In the genomic region with DNA sequence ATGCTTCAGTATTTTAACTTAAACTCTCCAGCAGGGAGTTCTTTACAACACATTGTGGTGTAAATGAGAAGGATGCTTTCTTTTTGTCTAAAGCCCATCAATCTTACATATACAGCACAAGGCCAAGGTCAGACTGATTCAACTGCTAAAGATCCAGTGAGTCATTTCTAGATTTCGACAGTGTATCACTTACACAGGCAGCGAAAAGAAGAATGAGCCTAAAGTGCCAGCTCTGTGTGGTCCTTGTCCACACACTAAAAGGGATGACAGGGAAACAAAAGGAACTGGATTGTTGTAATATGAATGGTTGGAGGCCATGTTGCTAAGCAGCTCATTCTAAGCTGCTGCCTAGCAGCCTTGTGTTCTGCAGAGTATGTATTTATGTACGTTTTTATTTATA, we compare ENCODE assay signal across 28 mouse cellular contexts. TPM values are rescaled to one million over a fixed set of nuclear protein-coding genes. Genes with fewer than 3 reads are reported as not detected.
A peak's percentile ranks its signal among the peaks of the same experiment; 100 is the strongest.
DNase-seq lines count a peak whose midpoint lies in the region; ATAC-seq and TF ChIP-seq lines count a peak whose summit lies in the region.
"Had no signal": no experiment of that assay in that cellular context is flagged by ENCODE, and none has a peak within 500 bp of the region (broad histone marks: within the 10 kb centered on the region; RNA-seq: fewer than 3 reads in every experiment).

No protein-coding gene starts in this region.

- WGBS in hindbrain, embryonic 11.5 days, result 49% methylated on average over 3 of the region's 3 CpGs
- 28% methylated on average over 3 of the region's 3 CpGs for WGBS in hindbrain, embryonic 13.5 days
- 75% methylated on average over 3 of the region's 3 CpGs for WGBS in liver, embryonic 11.5 days

- no peaks in the 10 kb centered on the region for H3K27me3 ChIP-seq in hindbrain, embryonic 11.5 days (ENCODE audit: control insufficient read depth, insufficient read depth, low read length)
- H3K27me3 ChIP-seq in hindbrain, embryonic 13.5 days, result no peaks in the 10 kb centered on the region
- H3K27me3 ChIP-seq in liver, embryonic 11.5 days (replicated peaks; ENCODE audit: control insufficient read depth, insufficient read depth, low read length), result no peaks in the 10 kb centered on the region
- H3K27me3 ChIP-seq: forebrain, embryonic 15.5 days; heart, embryonic 15.5 days; intestine, embryonic 15.5 days; megakaryocyte, embryonic 14.5 days had no signal

- H3K36me3 ChIP-seq in hindbrain, embryonic 11.5 days (ENCODE audit: control insufficient read depth, insufficient read depth, low read length), result no peaks in the 10 kb centered on the region
- H3K36me3 ChIP-seq in hindbrain, embryonic 13.5 days, result no peaks in the 10 kb centered on the region
- no peaks in the 10 kb centered on the region for H3K36me3 ChIP-seq in liver, embryonic 11.5 days (ENCODE audit: control insufficient read depth, insufficient read depth, low read length)
- H3K36me3 ChIP-seq: forebrain, embryonic 15.5 days; heart, embryonic 15.5 days; intestine, embryonic 15.5 days had no signal

- H3K4me1 ChIP-seq in hindbrain, embryonic 11.5 days (replicated peaks; ENCODE audit: control insufficient read depth, insufficient read depth, low read length), result no peaks in the 10 kb centered on the region
- no peaks in the 10 kb centered on the region for H3K4me1 ChIP-seq in hindbrain, embryonic 13.5 days (replicated peaks)
- no peaks in the 10 kb centered on the region for H3K4me1 ChIP-seq in liver, embryonic 11.5 days (replicated peaks; ENCODE audit: control insufficient read depth, insufficient read depth, low read length)
- H3K4me1 ChIP-seq: forebrain, embryonic 15.5 days; heart, embryonic 15.5 days; intestine, embryonic 15.5 days; megakaryocyte, embryonic 14.5 days had no signal

- H3K4me2 ChIP-seq in hindbrain, embryonic 11.5 days (replicated peaks; ENCODE audit: low read depth, low read length), result no peak overlapping the region
- no peak overlapping the region for H3K4me2 ChIP-seq in hindbrain, embryonic 13.5 days
- H3K4me2 ChIP-seq in liver, embryonic 11.5 days, result no peak overlapping the region
- H3K4me2 ChIP-seq: forebrain, embryonic 15.5 days; heart, embryonic 15.5 days; intestine, embryonic 15.5 days had no signal

- no peaks in the 10 kb centered on the region for H3K9me3 ChIP-seq in hindbrain, embryonic 11.5 days (ENCODE audit: control insufficient read depth, low read length)
- H3K9me3 ChIP-seq in hindbrain, embryonic 13.5 days, result no peaks in the 10 kb centered on the region
- H3K9me3 ChIP-seq in liver, embryonic 11.5 days (ENCODE audit: control insufficient read depth, low read length), result no peaks in the 10 kb centered on the region
- H3K9me3 ChIP-seq: forebrain, embryonic 15.5 days; heart, embryonic 15.5 days; intestine, embryonic 15.5 days; megakaryocyte, embryonic 14.5 days had no signal

- no peak for TF ChIP-seq POLR2A in brain, embryonic 14.5 days (IDR thresholded peaks at IDR 0.05; ENCODE audit: borderline replicate concordance, extremely low read depth, insufficient read depth, insufficient read length, poor library complexity, severe bottlenecking)

- no peak overlapping the region for H3K27ac ChIP-seq in hindbrain, embryonic 11.5 days (ENCODE audit: low read depth, low read length)
- no peak overlapping the region for H3K27ac ChIP-seq in hindbrain, embryonic 13.5 days
- H3K27ac ChIP-seq in liver, embryonic 11.5 days (ENCODE audit: low read depth, low read length), result no peak overlapping the region
- H3K27ac ChIP-seq: forebrain, embryonic 15.5 days; heart, adult 2 months; heart, embryonic 15.5 days; intestine, embryonic 15.5 days; left cerebral cortex, adult 2 months had no signal

- no peak for TF ChIP-seq CTCF in brain, embryonic 14.5 days (IDR thresholded peaks at IDR 0.05; ENCODE audit: borderline replicate concordance, extremely low read depth, insufficient read depth, insufficient read length)

- ATAC-seq in hindbrain, embryonic 11.5 days (ENCODE audit: low FRiP score), result peak; percentile 68
- no peak for ATAC-seq in hindbrain, embryonic 13.5 days (ENCODE audit: low FRiP score)
- no peak for ATAC-seq in liver, embryonic 11.5 days (replicated peaks; ENCODE audit: low FRiP score)
- ATAC-seq: forebrain, embryonic 15.5 days; intestine, embryonic 15.5 days; liver, postnatal 0 days had no signal

- no peak overlapping the region for H3K4me3 ChIP-seq in hindbrain, embryonic 11.5 days (ENCODE audit: low read depth, low read length)
- H3K4me3 ChIP-seq in hindbrain, embryonic 13.5 days, result no peak overlapping the region
- no peak overlapping the region for H3K4me3 ChIP-seq in liver, embryonic 11.5 days (ENCODE audit: low read depth, low read length)
- H3K4me3 ChIP-seq: forebrain, embryonic 15.5 days; heart, adult 2 months; heart, embryonic 15.5 days; intestine, embryonic 15.5 days; left cerebral cortex, adult 2 months; megakaryocyte, embryonic 14.5 days; myocyte had no signal

- no peak overlapping the region for H3K9ac ChIP-seq in hindbrain, embryonic 11.5 days (ENCODE audit: low read depth, low read length)
- H3K9ac ChIP-seq in hindbrain, embryonic 13.5 days, result no peak overlapping the region
- no peak overlapping the region for H3K9ac ChIP-seq in liver, embryonic 11.5 days (ENCODE audit: low read depth, low read length)
- H3K9ac ChIP-seq: forebrain, embryonic 15.5 days; heart, embryonic 15.5 days; intestine, embryonic 15.5 days; liver, postnatal 0 days had no signal

- peak; percentile 14 for DNase-seq in hindbrain, embryonic 11.5 days (ENCODE audit: low spot score)
- DNase-seq in 3T3-L1 (ENCODE audit: low read depth, low spot score), result peak; percentile 75
- peak; percentile 46 for DNase-seq in Muller cell, postnatal 12 days (ENCODE audit: inconsistent ontology term)
- peak; percentile 34 for DNase-seq in brain, embryonic 14.5 days (ENCODE audit: low read depth)
- DNase-seq in lung, postnatal 36 days, result no peak
- DNase-seq in liver, embryonic 11.5 days (ENCODE audit: low spot score), result no peak
- DNase-seq: cerebellum, adult 2 months; gastrocnemius, postnatal 25 days; heart, adult 2 months; heart, postnatal 4 days; kidney, adult 9 months; kidney, postnatal 36 days; left cerebral cortex, postnatal 4 days; liver; liver, postnatal 0 days; lung, postnatal 14 days; right cerebral cortex, postnatal 4 days; thymus, adult 2 months had no signal

RNA-seq across cellular contexts. Expression of a gene that starts 41.5 kb away (rescaled TPM):
- not detected in 2 replicates for polyA plus RNA-seq in hindbrain, embryonic 11.5 days (2014; fragmentation: Nextera tagmentation; extraction: Ambion mirVana)
- not detected in 2 replicates for polyA plus RNA-seq in hindbrain, embryonic 13.5 days (2015; fragmentation: Nextera tagmentation; extraction: Ambion mirVana)
- polyA plus RNA-seq in brain, embryonic 14.5 days (2012; rRNA removed), result 0.05 TPM in 1 of 2 replicates, not detected in the other
- polyA plus RNA-seq in liver, embryonic 11.5 days (2014; fragmentation: Nextera tagmentation; extraction: Ambion mirVana), result 0.23 TPM in 1 of 2 replicates, not detected in the other
- polyA plus RNA-seq: C2C12; cerebellum, adult 2 months; embryonic facial prominence, embryonic 14.5 days; heart, adult 2 months; myocyte; stomach, embryonic 16.5 days; thymus, adult 2 months had no signal

Comparison
In these comparisons a context has a peak if more than half of its experiments do, and no peak if none do; other contexts are left out.
1. DNase-seq: peak in hindbrain, embryonic 11.5 days (single experiment), 3T3-L1 (single experiment), Muller cell, postnatal 12 days (single experiment) and brain, embryonic 14.5 days (single experiment); none in lung, postnatal 36 days (single experiment) and liver, embryonic 11.5 days (single experiment).